Mouse (Mus musculus) forebrain, embryonic 14.5 days (tissue): ENCODE measurements around the gene Mxi1. TPM values are rescaled to one million over a fixed set of nuclear protein-coding genes. Genes with fewer than 3 reads are reported as not detected.

Source experiments
- ATAC-seq: fragments of 200-750 bp; cut with Nextera tagmentation; 2 replicates; pipeline ENCODE4 v1.8.0; 2017; ENCODE audit warnings: mild to moderate bottlenecking, moderate library complexity
- DNase-seq: peaks from one replicate; pipeline ENCODE4 v3.0.0-alpha.2; 2015; ENCODE audit warnings: low spot score
- H3K27ac ChIP-seq: fragments of 300-500 bp; sonication (generic); 2 replicates; pipeline ENCODE4 v1.5.1; 2014; ENCODE audit warnings: low read depth, mild to moderate bottlenecking, control low read depth, low read length, moderate library complexity
- H3K27me3 ChIP-seq: fragments of 300-500 bp; sonication (generic); replicated peaks from 2 replicates; pipeline ENCODE4 v1.6.1; 2014; ENCODE audit warnings: low read length, control low read depth, mixed read lengths; ENCODE audit not compliant: control insufficient read depth, insufficient read depth
- H3K36me3 ChIP-seq: fragments of 300-500 bp; sonication (generic); 2 replicates; pipeline ENCODE4 v1.6.1; 2014; ENCODE audit warnings: low read length, control low read depth; ENCODE audit not compliant: control insufficient read depth, insufficient read depth
- H3K4me1 ChIP-seq: fragments of 300-500 bp; sonication (generic); 2 replicates; pipeline ENCODE4 v1.6.1; 2014; ENCODE audit warnings: antibody characterized with exemption, low read length, control low read depth; ENCODE audit not compliant: control insufficient read depth, insufficient read depth
- H3K4me2 ChIP-seq: fragments of 300-500 bp; sonication (generic); 2 replicates; pipeline ENCODE4 v1.6.1; 2014; ENCODE audit warnings: mild to moderate bottlenecking, control low read depth, low read length
- H3K4me3 ChIP-seq: fragments of 300-500 bp; sonication (generic); 2 replicates; pipeline ENCODE4 v1.5.1; 2014; ENCODE audit warnings: low read depth, low read length, control low read depth
- H3K9ac ChIP-seq: fragments of 300-500 bp; sonication (generic); 2 replicates; pipeline ENCODE4 v1.6.1; 2014; ENCODE audit warnings: mild to moderate bottlenecking, low read length, control low read depth, moderate library complexity
- H3K9me3 ChIP-seq: fragments of 300-500 bp; sonication (generic); replicated peaks from 2 replicates; pipeline ENCODE4 v1.6.1; 2016; ENCODE audit warnings: low read length, control low read depth, mixed read lengths; ENCODE audit not compliant: control insufficient read depth
- WGBS: fragments of 180-500 bp; shearing (Covaris S2); extraction: QIAGEN DNeasy Blood & Tissue Kit; methylation state at CpG from one replicate; pipeline ENCODE4 v1.1.7; 2014; 5-methylcytosine and 5-hydroxymethylcytosine counted together
- polyA plus RNA-seq: library from polyadenylated mRNA; unstranded; fragments of >200 nt; fragmentation: Nextera tagmentation; extraction: Ambion mirVana; gene quantifications from 2 replicates; pipeline ENCODE4 v1.2.1, GENCODE M21; 2014

Gene Mxi1
- polyA plus RNA-seq, 1 experiment from 2014 or later, result 27.6 TPM

GRCm38 (mm10) chr19:53344062-53344461, 33.7 kb downstream of the Mxi1 start:
- H3K27ac ChIP-seq, result no peak overlapping the region
- H3K9ac ChIP-seq, result no peak overlapping the region
- 74% methylated on average over 16 of the region's 16 CpGs for WGBS

GRCm38 (mm10) chr19:53345766-53346165, 35.4 kb downstream of the Mxi1 start:
- Histone ChIP-seq H3K4me3 (no peak overlapping the region), H3K4me1 (no peaks in the 10 kb centered on the region), H3K36me3 (peaks cover 7% of the 10 kb centered on the region), H3K4me2 (no peak overlapping the region), H3K9ac (no peak overlapping the region), H3K27ac (0 out of 2 replicates have a peak overlapping the region, but pooled peaks have one; percentile 21), H3K9me3 (no peaks in the 10 kb centered on the region), H3K27me3 (no peaks in the 10 kb centered on the region)
- ATAC-seq, result no peak
- 87% methylated on average over 14 of the region's 14 CpGs for WGBS
- no peak for DNase-seq

More at GRCm38 (mm10) chr19:53344062-53344461, 33.7 kb downstream of the Mxi1 start:
- Histone ChIP-seq H3K4me3 (no peak overlapping the region), H3K4me2 (no peak overlapping the region), H3K36me3 (peaks cover 7% of the 10 kb centered on the region), H3K27me3 (no peaks in the 10 kb centered on the region), H3K9me3 (no peaks in the 10 kb centered on the region), H3K4me1 (no peaks in the 10 kb centered on the region)
- DNase-seq (no peak), ATAC-seq (no peak)

DNA sequence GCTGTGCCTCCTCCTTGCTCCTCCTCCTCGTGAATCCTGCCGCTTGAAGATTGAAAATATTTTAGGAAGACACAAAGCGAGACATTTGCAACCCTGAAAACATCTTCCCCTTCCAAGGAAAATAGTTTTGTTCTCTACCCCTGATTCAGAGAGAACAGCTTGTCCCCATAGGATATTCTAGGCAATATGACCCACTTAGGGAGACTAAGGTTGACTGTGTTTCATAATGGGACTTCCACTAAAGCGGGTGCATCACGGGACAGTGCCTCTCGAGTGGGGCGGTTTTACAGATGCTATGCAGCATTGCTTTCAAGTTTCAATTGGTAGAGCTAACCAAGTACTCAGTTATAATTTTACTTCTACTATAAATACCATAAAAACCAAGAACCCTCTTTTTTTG, 43.5 kb downstream of the Mxi1 start:
- Histone ChIP-seq H3K4me1 (peaks cover 6% of the 10 kb centered on the region; the same call in 1 of the 2 replicates), H3K27ac (no peak overlapping the region), H3K4me2 (no peak overlapping the region), H3K4me3 (no peak overlapping the region), H3K9ac (no peak overlapping the region), H3K27me3 (no peaks in the 10 kb centered on the region), H3K36me3 (peaks cover 18% of the 10 kb centered on the region; the same call in 1 of the 2 replicates), H3K9me3 (no peaks in the 10 kb centered on the region)
- no peak for DNase-seq
- no peak for ATAC-seq
- WGBS, result 80% methylated on average over 7 of the region's 7 CpGs

GRCm38 (mm10) chr19:53354271-53355000, 44.1 kb downstream of the Mxi1 start:
- Histone ChIP-seq H3K27me3 (no peaks in the 10 kb centered on the region), H3K36me3 (peaks cover 18% of the 10 kb centered on the region; the same call in 1 of the 2 replicates), H3K4me3 (no peak overlapping the region), H3K9ac (no peak overlapping the region), H3K4me2 (no peak overlapping the region), H3K4me1 (peaks cover 8% of the 10 kb centered on the region), H3K9me3 (no peaks in the 10 kb centered on the region), H3K27ac (no peak overlapping the region)
- no peak for ATAC-seq
- WGBS, result 49% methylated on average over 7 of the region's 7 CpGs
- peak; percentile 34 for DNase-seq

GRCm38 (mm10) chr19:53355065-53355464, 44.7 kb downstream of the Mxi1 start:
- 74% methylated on average over 16 of the region's 16 CpGs for WGBS
- ATAC-seq (no peak), DNase-seq (no peak)
- peak overlapping the region; percentile 2; the same call in 1 of the 2 replicates for H3K27ac ChIP-seq
- H3K27me3 ChIP-seq, result no peaks in the 10 kb centered on the region
- H3K4me3 ChIP-seq, result no peak overlapping the region
- no peak overlapping the region for H3K4me2 ChIP-seq
- no peak overlapping the region for H3K9ac ChIP-seq
- H3K9me3 ChIP-seq, result no peaks in the 10 kb centered on the region
- peaks cover 18% of the 10 kb centered on the region; the same call in 1 of the 2 replicates for H3K36me3 ChIP-seq
- peaks cover 14% of the 10 kb centered on the region for H3K4me1 ChIP-seq

DNA sequence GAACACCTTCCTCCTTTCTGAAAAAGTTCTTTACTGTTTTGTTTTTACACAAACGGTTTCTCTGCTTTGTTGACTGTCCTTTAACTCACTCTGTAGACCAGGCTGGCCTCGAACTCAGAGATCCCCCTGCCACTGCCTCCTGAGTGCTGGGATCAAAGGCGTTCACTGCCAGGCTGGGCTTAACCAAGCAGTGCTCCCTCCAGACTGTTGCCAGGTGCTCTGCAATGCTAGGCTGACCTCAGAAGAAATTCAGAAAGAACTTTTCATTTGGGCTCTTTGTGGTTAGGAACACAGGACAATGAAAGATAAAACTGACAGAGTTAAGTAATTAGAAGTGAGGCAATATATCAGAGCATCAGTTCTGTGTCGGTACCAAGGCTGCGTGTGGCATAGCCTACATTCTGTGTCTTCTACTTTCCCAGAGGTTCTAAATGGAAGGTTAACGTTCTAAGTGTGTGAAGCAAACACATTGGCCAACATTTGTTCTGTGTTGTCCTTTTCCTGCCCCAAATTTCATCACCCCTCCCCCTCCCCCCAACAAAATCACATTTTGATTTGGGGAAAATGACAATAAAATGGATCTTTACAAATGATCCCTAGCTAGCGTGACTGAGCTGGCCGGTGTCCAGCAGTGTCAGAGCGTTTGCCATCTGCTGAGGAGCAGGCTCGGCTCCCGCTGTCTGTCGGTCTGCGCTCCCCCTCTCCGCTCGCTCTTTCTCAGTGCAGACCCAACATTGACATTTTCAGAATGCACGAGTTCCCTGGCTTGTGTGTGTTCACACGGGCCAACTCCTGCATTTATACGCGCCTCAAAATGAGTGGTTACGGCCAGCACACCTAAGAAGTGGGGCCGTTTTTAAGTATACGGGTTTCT, 49.1 kb downstream of the Mxi1 start:
- peak overlapping the region; percentile 2; the same call in 1 of the 2 replicates for H3K4me3 ChIP-seq
- peak; percentile 84 for DNase-seq
- H3K4me1 ChIP-seq, result peaks cover 22% of the 10 kb centered on the region
- H3K9ac ChIP-seq, result peak overlapping the region; percentile 47
- H3K27me3 ChIP-seq, result no peaks in the 10 kb centered on the region
- H3K9me3 ChIP-seq, result no peaks in the 10 kb centered on the region
- 0 out of 2 replicates have a peak, but pooled peaks cover 7% of the 10 kb centered on the region for H3K36me3 ChIP-seq
- peak overlapping the region; percentile 46 for H3K4me2 ChIP-seq
- H3K27ac ChIP-seq, result peak overlapping the region; percentile 75
- peak; percentile 68 for ATAC-seq
- WGBS, result 43% methylated on average over 22 of the region's 22 CpGs

- Histone ChIP-seq H3K36me3 (0 out of 2 replicates have a peak, but pooled peaks cover 7% of the 10 kb centered on the region), H3K4me1 (peaks cover 29% of the 10 kb centered on the region), H3K9ac (peak overlapping the region; percentile 47), H3K4me3 (peak overlapping the region; percentile 2; the same call in 1 of the 2 replicates), H3K9me3 (no peaks in the 10 kb centered on the region), H3K27ac (peak overlapping the region; percentile 75), H3K27me3 (no peaks in the 10 kb centered on the region), H3K4me2 (peak overlapping the region; percentile 46)
- WGBS, result 20% methylated on average over 8 of the region's 8 CpGs
- peak; percentile 83 for DNase-seq
- ATAC-seq, result peak; percentile 49
Observed at GRCm38 (mm10) chr19:53360265-53360958, 50.1 kb downstream of the Mxi1 start.

DNA sequence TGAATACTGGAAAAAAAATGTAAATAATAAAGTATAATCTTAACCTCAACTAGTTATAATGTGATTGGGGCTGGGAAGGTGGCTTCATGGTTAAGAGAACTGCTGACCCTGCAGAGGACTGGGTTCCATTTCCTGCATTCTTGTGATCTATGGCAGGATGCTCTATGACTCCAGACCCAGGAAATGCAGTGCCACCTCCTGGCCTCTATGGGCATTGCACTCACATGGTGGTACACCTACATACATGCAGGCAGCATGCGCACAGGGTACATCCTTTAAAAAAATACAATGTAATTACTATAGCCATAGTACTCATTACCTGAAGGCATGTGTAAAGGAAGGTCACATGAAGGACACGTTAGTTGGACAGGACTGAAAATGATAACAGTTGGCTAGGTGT, 52.6 kb downstream of the Mxi1 start:
- Histone ChIP-seq H3K36me3 (no peaks in the 10 kb centered on the region), H3K9me3 (no peaks in the 10 kb centered on the region), H3K27ac (no peak overlapping the region), H3K4me1 (peaks cover 30% of the 10 kb centered on the region), H3K27me3 (no peaks in the 10 kb centered on the region), H3K4me3 (no peak overlapping the region), H3K4me2 (no peak overlapping the region), H3K9ac (no peak overlapping the region)
- no peak for ATAC-seq
- DNase-seq, result no peak
- WGBS, result 47% methylated on average over 2 of the region's 2 CpGs
